Mouse (Mus musculus): ENCODE measurements around the gene Tmem33.

The Tmem33 gene

DNA sequence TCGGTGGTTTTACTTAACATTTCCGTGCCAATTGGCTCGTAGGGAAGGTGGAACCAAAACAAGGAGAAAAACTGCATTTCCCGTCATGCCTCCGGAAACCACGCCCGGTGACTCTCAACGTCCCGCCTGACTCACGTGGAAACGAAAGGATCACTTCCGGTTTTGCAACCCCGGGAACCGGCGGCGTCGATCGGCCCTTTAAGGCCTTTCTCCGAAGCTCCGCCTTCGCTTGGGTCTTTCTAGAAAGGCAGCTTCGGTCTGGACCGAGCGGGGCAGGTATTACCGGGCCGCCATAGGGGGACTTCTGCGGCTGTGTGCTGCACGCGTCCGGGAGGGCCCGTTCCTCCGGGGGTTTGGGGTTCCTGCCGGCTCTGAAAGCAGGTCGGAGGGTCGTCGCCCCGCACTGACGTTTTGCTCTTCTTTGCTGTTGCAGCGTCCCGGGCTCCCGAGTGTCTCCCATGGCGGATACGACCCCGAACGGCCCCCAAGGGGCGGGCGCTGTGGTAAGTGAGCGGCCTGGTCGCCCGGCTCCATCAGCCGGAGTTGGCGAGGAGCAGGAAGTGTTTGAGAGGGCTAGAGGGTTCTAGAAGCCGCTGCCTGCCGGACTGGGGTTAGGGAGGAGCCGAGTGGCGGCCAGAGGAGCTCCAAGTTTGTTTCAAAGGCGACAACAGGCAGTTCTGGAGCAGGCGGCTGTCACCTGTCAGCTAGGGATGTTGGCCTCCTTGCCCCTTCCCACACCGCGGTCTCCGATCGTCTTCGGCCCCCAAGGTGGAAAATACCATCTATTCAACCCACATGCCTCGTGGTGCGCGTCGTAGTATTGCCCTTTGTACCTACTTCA lies at the start of gene Tmem33:
Gene Tmem33, plus strand, starts transcription at position 35 of the 841 bp plus-strand sequence.
- in situ Hi-C loops (cut with MboI) = no loop called here

DNA sequence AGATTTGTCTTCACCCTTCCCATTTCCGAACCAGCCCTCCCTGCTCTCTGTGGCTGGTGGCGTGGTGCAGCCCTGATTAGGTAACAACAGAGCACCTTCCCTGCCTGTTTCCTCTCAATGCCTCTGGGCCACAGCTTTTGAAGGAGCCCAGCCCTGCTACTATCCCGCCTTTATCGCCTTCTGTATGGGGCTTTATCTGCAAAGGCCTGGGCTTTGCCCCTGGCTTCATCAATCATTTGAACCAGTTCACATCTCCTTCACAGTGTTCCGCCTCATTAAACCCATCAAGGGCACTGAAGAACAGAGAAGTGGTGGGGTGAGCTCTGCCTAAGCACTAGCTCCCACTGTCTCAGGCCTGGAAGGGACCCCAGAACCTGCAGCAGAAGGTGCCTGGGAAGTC lies 47.2 kb upstream of the Tmem33 start:
- in situ Hi-C loops (cut with MboI) = no loop called here

GRCm38 (mm10) chr5:67215121-67216030 lies 45.0 kb upstream of the Tmem33 start:
- in situ Hi-C loops (cut with MboI) = no loop called here

GRCm38 (mm10) chr5:67216031-67216778 lies 44.2 kb upstream of the Tmem33 start:
- in situ Hi-C loops (cut with MboI) = no loop called here

DNA sequence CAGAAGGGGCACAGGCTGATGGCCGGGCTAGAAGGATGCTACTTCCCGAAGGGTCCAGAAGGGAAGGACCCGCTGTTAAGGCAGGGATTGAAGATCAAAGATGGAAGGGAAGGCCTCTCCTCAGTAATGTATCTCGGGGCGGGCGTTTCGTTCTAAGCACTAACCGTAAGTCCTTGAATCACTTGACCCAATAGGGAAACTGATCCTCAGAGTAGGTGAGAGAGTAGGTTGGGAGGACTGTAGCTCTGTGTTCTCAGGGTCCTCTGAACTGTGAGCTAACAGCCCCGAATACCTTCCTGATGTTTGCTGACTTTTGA lies 43.6 kb upstream of the Tmem33 start:
- in situ Hi-C loops (cut with MboI) = no loop called here

DNA sequence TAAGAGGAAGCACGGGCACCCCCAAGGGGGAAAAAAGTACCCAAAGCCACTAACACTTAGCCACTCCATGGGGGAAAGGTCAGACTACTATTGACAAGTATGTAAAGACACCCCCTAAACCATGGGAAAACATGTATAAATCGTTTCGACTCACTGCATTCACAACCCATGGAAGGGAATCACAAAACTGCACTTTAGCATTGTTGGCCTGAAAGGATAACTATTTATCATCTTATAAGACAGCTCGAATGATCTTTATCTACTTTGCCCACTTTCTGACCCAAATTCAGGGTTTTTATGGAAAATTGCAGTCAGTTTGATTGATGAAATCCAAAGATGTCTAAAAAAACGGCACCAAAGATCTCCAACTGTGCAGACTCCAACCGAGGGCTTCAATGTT lies 38.5 kb upstream of the Tmem33 start:
- in situ Hi-C loops (cut with MboI) = no loop called here

DNA sequence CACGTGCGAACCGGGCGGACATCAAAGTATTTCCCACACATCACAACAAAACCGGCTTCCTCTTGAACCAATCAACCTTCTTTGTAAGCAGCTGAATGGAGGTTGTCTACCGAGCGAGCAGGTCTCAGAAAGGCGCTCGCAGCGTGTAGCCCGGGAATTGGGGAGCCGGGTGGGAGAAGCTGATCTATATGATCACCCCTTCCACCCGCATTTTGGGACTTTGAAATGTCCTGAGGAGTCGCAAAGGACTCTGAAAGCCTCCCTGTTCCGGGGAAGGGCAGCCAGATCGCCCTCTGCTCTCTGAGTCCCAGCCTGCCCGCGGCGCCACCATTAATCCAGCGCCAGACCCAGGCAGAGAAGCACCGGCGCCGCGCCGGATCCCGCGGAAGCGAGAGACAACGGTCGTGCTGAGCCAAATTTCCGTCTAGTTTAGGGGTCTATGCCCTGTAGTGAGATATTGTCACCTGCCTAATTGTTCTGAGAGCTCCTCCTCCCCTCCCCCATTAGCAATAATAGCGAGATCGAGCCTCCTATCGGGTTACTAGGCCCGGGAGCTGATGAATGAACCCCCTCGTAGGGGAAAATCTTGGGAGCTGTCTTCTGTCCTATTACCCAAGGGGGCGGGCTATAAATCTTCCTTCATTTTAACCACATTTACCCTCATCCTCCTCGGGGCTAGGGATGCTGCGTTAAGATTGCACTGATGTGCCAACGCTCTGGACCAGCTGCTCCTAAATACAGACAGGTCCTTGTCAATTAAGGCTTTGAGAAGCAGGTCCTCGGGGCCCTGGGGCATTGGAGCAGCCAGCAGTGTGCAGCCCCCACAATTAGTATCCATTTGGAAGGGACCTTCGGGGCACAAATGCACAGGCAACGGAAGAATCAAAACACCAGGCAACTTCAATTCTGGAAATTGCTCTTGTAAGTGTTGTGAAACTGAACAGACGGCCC lies 37.6 kb upstream of the Tmem33 start:
- in situ Hi-C loops (cut with MboI) = no loop called here

DNA sequence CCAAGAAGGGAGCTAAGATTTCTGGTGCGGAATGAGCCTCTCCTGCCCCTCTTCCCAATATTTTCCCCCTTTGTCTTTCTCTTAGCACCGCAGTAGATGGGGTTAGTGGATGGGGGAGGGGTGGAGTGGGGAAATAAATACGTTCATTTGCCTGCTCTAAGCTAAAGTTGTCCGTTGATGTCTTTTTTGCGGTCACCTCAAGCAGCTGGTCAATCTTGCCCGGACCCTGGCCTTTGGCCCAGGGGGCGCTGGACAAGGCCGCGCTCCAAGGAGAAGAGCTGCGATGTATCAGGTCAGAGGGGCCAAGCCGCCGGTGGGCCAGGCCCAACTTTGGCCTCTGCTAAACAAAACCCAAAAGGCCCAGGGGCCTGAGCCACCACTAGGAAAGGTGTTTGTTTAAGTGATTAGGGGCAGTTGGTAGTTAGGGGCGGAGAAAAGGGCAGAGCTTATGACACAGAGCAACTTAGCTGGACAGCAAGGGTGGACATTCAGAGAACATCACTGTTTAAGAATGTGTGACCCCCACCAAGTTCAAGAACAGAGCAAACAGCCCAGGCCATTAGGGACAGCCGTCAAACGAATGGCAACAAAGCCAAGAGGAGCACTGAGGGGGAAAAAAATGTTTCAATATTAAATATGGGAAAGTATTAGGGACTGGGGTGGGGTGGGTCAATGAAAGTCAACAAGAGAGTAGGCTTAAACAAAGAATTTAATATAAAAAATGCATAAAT lies 36.8 kb upstream of the Tmem33 start:
- in situ Hi-C loops (cut with MboI) = no loop called here

- in situ Hi-C loops (cut with MboI) = no loop called here
These were observed 36.3 kb upstream of the Tmem33 start for GRCm38 (mm10) chr5:67224122-67224502.

GRCm38 (mm10) chr5:67225758-67226157 lies 34.6 kb upstream of the Tmem33 start:
- in situ Hi-C loops (cut with MboI) = no loop called here

DNA sequence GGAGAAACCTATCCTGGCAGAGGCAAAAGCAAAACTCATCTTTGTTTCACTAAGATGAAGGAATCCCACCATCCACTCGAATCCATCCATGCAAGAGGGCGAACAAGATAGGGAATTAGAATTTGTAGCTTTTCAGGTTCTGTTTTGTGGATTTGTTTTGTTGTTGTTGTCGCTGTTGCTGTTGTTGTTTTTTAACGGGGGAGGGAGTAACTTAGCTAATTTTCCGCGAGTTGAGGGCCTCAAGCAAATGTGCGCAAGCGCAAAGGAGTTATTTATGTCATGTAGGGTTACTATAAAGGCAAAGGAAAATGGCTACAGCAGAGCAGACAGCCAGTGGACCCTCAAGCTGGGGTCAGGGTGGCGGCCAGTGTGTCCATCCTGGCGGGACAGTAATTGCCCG lies 33.1 kb upstream of the Tmem33 start:
- in situ Hi-C loops (cut with MboI) = no loop called here

DNA sequence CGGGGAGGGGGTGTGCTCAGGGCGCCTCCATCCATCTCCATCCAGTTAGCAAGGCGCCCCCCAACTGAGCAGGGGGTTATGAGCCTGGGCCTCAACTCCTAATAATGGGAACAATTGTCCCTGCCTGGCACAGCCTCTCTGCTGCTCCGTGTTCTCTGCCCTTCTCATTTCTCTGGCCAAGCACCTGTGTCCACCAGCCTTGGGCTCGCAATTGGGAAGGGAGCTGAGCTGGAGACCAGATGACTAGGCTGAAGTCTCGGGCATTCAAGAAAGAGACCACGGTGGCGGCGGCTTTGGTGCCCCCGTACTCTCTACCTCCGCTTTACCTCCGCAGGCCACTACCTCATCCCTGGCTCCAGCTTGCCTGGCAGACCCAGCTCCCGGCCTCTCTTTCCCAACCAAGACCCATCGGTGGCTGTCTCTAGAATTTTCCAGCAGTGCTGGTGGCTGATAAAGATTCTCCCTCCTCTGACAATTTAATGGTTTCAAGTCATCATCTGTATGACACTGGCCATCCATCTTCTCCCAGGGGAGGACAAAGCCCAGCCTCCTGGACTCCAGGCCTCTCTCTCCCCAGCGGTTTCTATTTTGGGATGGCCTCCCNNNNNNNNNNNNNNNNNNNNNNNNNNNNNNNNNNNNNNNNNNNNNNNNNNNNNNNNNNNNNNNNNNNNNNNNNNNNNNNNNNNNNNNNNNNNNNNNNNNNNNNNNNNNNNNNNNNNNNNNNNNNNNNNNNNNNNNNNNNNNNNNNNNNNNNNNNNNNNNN lies 32.5 kb upstream of the Tmem33 start:
- in situ Hi-C loops (cut with MboI) = no loop called here

DNA sequence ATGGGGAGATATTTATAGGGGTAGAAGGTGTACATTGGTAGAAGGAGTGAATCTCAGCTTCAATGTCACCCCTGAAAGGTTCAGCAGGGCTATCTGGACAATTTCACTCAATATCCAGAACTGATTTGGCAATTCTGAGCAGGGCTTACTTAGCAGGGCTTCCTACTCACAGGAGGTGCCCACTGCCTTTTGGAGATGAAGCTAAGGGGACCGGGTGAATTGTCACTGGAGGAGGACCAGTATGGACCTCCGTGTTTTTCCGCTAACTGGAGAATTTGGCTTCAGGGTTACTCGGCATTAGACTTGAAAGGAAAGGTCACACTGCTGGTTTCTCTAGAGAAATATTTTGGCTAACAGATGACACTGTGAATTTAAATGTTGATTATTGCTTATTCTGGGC lies 25.7 kb upstream of the Tmem33 start:
- in situ Hi-C loops (cut with MboI) = no loop called here

DNA sequence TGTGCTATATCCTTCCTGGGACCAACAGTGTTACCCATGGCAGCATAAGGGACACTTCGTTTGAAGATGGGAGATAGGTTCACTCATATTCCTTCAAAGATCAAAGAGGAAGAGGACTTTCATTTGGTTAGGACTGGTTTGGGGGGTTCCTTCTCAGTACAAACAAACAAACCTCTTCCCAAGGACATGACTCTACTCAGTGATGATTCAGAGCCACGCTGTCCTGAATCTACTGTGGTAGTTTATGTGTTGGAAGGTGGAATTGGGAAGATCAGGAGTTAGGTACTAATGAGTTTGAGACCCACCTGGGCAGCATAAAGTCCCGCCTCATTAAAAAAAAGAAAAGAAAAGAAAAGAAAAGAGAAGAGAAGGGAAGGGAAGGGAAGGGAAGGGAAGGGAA lies 24.9 kb upstream of the Tmem33 start:
- in situ Hi-C loops (cut with MboI) = no loop called here

GRCm38 (mm10) chr5:67236601-67237000 lies 23.8 kb upstream of the Tmem33 start:
- in situ Hi-C loops (cut with MboI) = no loop called here

GRCm38 (mm10) chr5:67238303-67238702 lies 22.1 kb upstream of the Tmem33 start:
- in situ Hi-C loops (cut with MboI) = no loop called here

GRCm38 (mm10) chr5:67241713-67242112 lies 18.7 kb upstream of the Tmem33 start:
- in situ Hi-C loops (cut with MboI) = no loop called here

GRCm38 (mm10) chr5:67243231-67243630 lies 17.1 kb upstream of the Tmem33 start:
- in situ Hi-C loops (cut with MboI) = no loop called here

DNA sequence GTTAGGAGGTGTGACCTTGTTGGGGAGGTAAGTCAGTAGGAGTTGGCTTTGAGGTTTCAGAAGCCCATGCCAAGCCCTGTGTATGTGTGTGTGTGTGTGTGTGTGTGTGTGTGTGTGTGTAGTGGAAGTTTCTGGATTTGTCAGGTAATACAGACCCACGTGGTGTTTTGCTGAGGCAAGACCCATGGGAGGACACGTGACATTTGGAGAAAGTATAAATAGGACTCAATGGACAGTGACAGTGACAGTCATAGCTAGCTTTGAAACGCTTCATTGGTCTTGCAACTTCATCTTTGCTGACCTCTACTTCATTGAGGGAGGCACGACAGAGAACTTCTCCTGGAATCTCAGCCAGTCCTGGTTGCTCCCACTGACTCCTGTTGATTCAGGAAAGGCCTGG lies 8.1 kb upstream of the Tmem33 start:
- in situ Hi-C loops (cut with MboI) = no loop called here

DNA sequence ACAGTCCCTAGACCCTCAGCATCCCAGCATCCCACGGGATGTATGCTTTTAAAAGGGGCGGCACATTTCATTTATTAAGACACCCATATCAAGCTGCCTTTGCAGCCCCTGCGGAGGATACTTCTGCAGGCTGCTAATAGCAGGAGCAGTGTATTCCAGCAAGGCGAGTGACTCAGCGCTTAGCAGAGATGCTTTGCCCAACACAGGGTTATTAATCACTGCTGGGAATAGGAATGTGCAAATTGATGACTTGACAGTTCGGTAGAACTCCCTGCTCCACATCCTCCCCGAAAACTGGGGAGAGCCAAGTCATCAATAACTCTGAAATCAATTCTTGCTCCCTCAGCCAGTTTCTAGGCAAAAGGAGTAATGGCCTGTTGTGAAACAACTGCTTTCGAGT lies 4.7 kb upstream of the Tmem33 start:
- in situ Hi-C loops (cut with MboI) = no loop called here

Measured in mature B cell (primary cell).